Mouse (Mus musculus) spleen, postnatal 14 days (tissue): ENCODE data around the gene Fam229b.

Experiments used
- DNase-seq, 2 experiments: peaks; one replicate each; pipeline ENCODE4 v3.0.0; 2021 to 2022; ENCODE audit warnings: low spot score in 2 of 2

Fam229b gene

DNA sequence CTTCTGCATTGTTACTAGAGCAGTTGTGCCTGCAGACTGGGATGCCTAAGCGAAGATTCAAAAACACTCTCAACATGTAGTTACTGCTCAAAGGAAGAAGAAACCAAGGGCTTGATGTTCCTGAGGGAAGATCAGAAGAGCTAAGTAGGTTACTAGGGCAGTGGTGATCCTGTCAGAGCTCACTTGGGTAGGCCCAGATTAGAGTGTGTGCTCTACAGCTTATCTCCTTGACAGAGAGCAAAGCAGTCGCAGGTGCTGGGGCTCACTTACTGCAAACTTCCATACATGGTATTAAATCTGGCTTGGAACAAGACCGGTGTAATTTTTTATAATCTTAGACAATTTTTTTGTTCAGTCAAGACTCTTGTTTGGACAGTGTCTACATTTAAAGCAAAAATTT lies 4.1 kb upstream of the Fam229b start:
- no peak for DNase-seq

DNA sequence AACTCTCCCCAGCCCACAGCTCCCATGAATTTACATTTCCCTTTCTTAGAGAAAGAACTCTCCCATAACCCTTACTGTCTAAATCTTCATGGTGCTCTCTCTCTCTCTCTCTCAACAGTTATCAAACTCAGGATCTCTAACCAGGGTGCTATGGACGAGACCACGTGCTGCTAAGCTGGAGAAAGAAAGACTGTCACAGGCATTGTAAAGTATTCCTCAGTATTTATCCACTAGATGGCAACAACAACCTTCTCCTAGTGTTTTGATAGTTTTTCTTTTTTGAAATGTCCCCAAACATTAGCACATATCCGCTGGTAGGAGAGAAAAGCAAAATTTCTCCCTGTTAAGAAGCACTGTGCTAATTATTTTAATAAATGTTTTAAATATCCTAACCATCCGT lies 12.3 kb downstream of the Fam229b start:
- DNase-seq = no peak

DNA sequence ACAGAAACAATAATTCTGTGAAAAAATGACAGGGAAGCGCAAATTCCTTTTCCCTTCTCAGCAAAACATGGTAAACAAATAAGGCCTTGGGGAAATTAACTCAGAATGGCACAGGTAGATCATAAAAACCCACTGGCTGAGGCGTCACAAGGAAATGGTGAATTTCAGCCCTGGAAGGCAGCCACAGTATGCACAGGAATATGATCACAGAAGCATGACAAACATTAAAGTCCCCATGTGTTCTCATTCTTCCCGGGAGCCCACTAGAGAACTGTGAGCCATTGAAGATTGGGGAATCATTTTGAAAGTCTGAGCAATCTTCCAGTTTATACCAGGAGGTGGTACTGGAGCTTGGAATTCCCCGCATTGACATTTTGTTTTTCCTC lies 24.2 kb downstream of the Fam229b start:
- DNase-seq = no peak

DNA sequence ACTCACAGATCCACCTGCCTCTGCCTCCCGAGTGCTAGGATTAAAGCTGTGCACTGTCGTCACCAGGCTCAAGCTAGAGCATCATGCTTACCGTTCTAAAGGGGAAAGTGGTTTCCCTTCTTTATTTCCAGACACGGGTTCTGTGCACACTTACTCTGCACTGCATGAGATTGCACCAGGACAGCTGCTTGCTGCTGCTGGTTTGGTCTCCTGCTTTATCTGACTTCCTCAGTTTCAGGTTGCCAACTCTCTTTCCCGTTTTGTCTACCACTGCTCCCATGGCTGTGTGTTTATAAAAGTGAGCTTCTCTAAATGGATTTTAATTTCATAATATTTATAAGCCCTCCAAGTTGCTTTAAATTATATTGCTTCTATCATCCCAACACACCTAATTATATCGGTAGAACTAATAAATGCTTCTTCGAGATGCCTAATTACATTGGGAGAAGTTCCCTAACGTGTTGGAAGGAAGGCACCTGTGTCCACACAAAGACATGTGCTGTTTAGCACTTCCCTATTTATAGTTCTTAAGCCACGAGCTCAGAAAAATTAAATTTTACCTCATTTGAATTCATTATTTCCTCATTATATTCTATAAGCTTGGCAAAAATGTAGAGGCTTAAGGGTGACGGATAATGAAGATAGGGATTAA lies 24.8 kb downstream of the Fam229b start:
- DNase-seq = no peak

DNA sequence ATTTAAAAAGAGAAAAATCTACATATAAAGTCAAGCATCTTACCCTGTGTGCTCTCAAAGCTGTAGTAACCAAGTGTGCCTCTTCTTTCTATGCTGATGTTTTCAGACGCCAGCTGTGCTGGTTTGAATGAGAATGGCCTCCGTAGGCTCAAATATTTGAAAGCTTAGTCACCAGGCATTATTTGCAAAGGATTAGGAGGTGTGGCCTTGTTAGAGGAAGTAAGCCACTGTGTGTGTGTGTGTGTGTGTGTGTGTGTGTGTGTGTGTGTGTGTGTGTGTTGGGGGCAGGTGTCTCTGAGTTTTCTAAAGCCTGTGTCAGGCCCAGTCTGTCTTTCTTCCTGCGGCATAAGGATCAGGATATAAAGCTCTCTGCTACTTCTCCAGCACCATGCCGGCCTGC lies 26.8 kb downstream of the Fam229b start:
- no peak for DNase-seq

DNA sequence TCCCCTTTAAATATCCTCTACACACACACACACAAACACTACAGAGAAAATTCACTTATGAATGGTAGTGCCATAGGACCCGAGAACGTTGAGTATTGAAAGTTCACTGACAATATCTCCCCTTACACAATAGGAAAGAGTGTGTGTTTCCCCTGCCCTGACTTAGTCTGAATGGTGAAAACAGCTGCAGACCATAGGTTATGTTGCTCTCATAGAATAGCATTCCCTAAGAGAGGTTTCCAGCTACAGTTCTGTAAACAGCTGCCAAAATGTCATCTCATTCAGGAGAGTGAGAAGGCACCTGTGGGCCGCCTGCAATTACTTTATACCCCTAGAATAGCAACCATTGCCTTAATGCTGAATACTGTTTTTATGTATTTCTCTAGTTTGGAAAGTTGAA lies 27.3 kb downstream of the Fam229b start:
- no peak for DNase-seq

DNA sequence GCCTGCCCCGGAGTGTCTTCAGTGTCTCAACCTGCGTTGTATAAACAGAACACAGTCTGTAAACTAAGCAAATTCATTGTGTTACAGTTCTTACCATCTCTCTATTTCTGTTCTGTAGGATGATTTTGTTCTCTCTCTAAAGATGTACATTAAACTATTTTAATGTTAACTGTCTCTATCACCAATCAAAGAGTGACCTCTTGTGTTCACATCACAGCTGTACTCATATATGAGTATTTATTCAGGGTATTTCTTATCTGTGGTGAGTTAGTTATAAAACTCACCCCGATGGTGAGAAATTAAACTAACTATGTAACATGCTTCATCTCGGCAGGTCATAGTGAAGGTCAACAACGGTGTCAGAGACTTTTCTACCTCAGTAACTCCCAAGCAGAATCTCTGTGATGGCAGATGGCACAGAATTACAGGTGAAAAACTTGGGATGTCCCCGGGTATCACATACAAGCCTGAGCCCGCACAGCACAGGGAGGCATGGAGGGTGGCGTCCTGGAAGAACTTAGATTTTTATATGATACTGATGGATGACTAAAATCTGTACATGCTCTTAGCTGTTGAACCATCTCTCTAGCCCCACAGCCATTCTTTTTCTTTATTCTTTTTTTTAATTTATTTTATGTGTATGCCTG lies 28.8 kb downstream of the Fam229b start:
- DNase-seq = no peak

DNA sequence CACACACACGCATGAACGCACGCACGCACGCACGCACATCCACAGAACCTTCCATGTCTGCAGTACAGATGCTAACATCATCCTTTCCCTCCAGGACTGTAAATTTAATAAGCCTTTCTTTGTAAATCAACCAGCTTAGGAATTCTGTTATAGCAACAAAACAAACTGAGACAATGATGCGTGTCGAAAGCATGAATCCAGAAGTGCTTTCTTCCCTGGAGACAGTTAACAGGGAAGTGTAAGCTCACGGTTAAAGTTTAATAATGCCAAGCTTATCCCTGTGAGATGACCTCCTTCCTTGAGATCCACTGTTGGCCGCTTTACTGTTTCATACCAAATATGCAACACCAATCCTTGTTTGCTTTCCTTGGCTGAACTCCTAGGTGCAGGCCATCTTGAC lies 35.0 kb downstream of the Fam229b start:
- DNase-seq = no peak

DNA sequence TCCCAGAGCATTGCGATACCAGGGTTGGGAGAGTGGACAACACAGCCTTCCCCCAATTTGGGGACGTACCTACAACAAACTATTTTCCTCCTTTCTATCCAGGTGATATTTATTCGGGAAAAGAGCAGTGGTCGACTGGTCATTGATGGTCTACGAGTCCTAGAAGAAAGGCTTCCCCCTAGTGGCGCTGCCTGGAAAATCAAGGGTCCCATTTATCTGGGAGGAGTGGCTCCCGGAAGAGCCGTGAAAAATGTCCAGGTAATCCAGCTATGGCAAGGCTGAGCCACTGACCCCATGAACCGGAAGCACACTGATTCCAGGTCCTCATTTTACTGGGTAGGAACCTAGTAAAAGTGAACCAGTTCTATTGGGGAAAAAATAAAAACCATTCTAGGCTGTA lies 36.7 kb downstream of the Fam229b start:
- DNase-seq = no peak

DNA sequence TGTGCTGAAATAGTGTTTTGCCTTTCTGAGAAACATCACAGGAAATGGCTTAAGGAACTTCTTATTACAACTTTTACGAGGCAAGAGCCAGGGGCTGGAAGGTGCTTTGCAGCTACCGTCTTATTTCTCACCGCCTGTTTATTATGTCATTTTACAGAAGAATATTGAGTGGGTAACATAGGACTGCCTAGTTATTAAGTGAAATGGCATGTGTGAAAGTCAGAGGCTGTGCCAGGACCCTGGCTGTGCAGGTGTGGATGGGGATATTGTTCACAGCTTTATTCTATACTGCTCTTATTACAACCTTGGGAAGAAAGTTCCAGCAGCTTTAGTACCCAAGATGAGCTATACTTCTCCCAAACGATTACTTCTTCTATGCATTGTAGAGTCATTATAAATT lies 61.7 kb downstream of the Fam229b start:
- DNase-seq = no peak
